Mouse (Mus musculus): ENCODE measurements around the gene Zdbf2. TPM values are rescaled to one million over a fixed set of nuclear protein-coding genes. Genes with fewer than 3 reads are reported as not detected.

Gene Zdbf2
- total and polyA plus RNA-seq, 3 experiments = 0.04 to 0.41 (median 0.29) TPM

- Histone ChIP-seq H3K27ac (no peak overlapping the region), H3K4me1 (ENCODE audit: control insufficient read depth, insufficient read depth, low read length) (no peaks in the 10 kb centered on the region; the same call in 1 of the 2 replicates), H3K79me2 (replicated peaks; ENCODE audit: control insufficient read depth, insufficient read depth, low read length) (no peaks in the 10 kb centered on the region), H3K36me3 (ENCODE audit: control insufficient read depth, insufficient read depth, low read length) (no peaks in the 10 kb centered on the region), H3K9ac (ENCODE audit: low read depth, low read length) (no peak overlapping the region), H3K27me3 (ENCODE audit: control insufficient read depth, insufficient read depth, low read length) (no peaks in the 10 kb centered on the region; the same call in 1 of the 2 replicates), H3K4me3 (no peak overlapping the region)
- TF ChIP-seq EP300 (IDR thresholded peaks at IDR 0.05; ENCODE audit: insufficient read depth, low read depth, low read length) (no peak), CTCF (IDR thresholded peaks at IDR 0.05) (no peak), POLR2A (IDR thresholded peaks at IDR 0.05; ENCODE audit: insufficient read depth, low read depth, low read length) (no peak)
- 71% methylated on average over 8 of the region's 8 CpGs for WGBS
- no peak for DNase-seq
- intact Hi-C loops (cut with DNase I) = loop anchor here (5.0 kb wide), 1 partner anchor 57 kb away; no protein-coding TSS in a partner anchor
Measured at GRCm38 (mm10) chr1:63239751-63240150, 33.3 kb upstream of the Zdbf2 start.

- DNase-seq = no peak
- Histone ChIP-seq H3K27me3 (ENCODE audit: control insufficient read depth, insufficient read depth, low read length) (peaks cover 10% of the 10 kb centered on the region), H3K27ac (no peak overlapping the region), H3K79me2 (replicated peaks; ENCODE audit: control insufficient read depth, insufficient read depth, low read length) (no peaks in the 10 kb centered on the region), H3K36me3 (ENCODE audit: control insufficient read depth, insufficient read depth, low read length) (no peaks in the 10 kb centered on the region), H3K4me1 (ENCODE audit: control insufficient read depth, insufficient read depth, low read length) (no peaks in the 10 kb centered on the region), H3K4me3 (no peak overlapping the region), H3K9ac (ENCODE audit: low read depth, low read length) (no peak overlapping the region)
- intact Hi-C loops (cut with DNase I) = no loop called here
- 45% methylated on average over 4 of the region's 4 CpGs for WGBS
- TF ChIP-seq CTCF (IDR thresholded peaks at IDR 0.05) (no peak), POLR2A (IDR thresholded peaks at IDR 0.05; ENCODE audit: insufficient read depth, low read depth, low read length) (no peak), EP300 (IDR thresholded peaks at IDR 0.05; ENCODE audit: insufficient read depth, low read depth, low read length) (no peak)
Measured at GRCm38 (mm10) chr1:63243854-63244253, 29.2 kb upstream of the Zdbf2 start.

- Histone ChIP-seq H3K4me1 (ENCODE audit: control insufficient read depth, insufficient read depth, low read length) (no peaks in the 10 kb centered on the region), H3K27me3 (ENCODE audit: control insufficient read depth, insufficient read depth, low read length) (peaks cover 19% of the 10 kb centered on the region), H3K36me3 (ENCODE audit: control insufficient read depth, insufficient read depth, low read length) (no peaks in the 10 kb centered on the region), H3K79me2 (replicated peaks; ENCODE audit: control insufficient read depth, insufficient read depth, low read length) (no peaks in the 10 kb centered on the region), H3K27ac (no peak overlapping the region), H3K4me3 (no peak overlapping the region), H3K9ac (ENCODE audit: low read depth, low read length) (no peak overlapping the region)
- no peak for DNase-seq
- intact Hi-C loops (cut with DNase I) = no loop called here
- TF ChIP-seq POLR2A (IDR thresholded peaks at IDR 0.05; ENCODE audit: insufficient read depth, low read depth, low read length) (no peak), EP300 (IDR thresholded peaks at IDR 0.05; ENCODE audit: insufficient read depth, low read depth, low read length) (no peak)
- 7% methylated on average over 16 of the region's 16 CpGs for WGBS
Measured at GRCm38 (mm10) chr1:63246862-63247521, 26.1 kb upstream of the Zdbf2 start.

GRCm38 (mm10) chr1:63247831-63248359, 25.2 kb upstream of the Zdbf2 start:
- intact Hi-C loops (cut with DNase I) = no loop called here
- Histone ChIP-seq H3K9ac (ENCODE audit: low read depth, low read length) (no peak overlapping the region), H3K27me3 (ENCODE audit: control insufficient read depth, insufficient read depth, low read length) (peaks cover 24% of the 10 kb centered on the region), H3K79me2 (replicated peaks; ENCODE audit: control insufficient read depth, insufficient read depth, low read length) (no peaks in the 10 kb centered on the region), H3K4me1 (ENCODE audit: control insufficient read depth, insufficient read depth, low read length) (no peaks in the 10 kb centered on the region), H3K27ac (no peak overlapping the region), H3K36me3 (ENCODE audit: control insufficient read depth, insufficient read depth, low read length) (no peaks in the 10 kb centered on the region), H3K4me3 (no peak overlapping the region)
- TF ChIP-seq EP300 (IDR thresholded peaks at IDR 0.05; ENCODE audit: insufficient read depth, low read depth, low read length) (no peak), POLR2A (IDR thresholded peaks at IDR 0.05; ENCODE audit: insufficient read depth, low read depth, low read length) (no peak), CTCF (IDR thresholded peaks at IDR 0.05) (no peak)
- 6% methylated on average over 18 of the region's 18 CpGs for WGBS
- DNase-seq = no peak

- WGBS = 4% methylated on average over 44 of the region's 44 CpGs
- peak in 1 of 2 experiments; percentile 45 for DNase-seq
Measured at GRCm38 (mm10) chr1:63248360-63248851, 24.7 kb upstream of the Zdbf2 start.

GRCm38 (mm10) chr1:63249261-63249660, 23.8 kb upstream of the Zdbf2 start:
- no peak for TF ChIP-seq POLR2A (IDR thresholded peaks at IDR 0.05; ENCODE audit: insufficient read depth, low read depth, low read length)
- no peak for TF ChIP-seq CTCF (IDR thresholded peaks at IDR 0.05)
- TF ChIP-seq EP300 (IDR thresholded peaks at IDR 0.05; ENCODE audit: insufficient read depth, low read depth, low read length) = no peak
- no peak for DNase-seq
- Histone ChIP-seq H3K4me1 (ENCODE audit: control insufficient read depth, insufficient read depth, low read length) (no peaks in the 10 kb centered on the region), H3K9ac (ENCODE audit: low read depth, low read length) (no peak overlapping the region), H3K27me3 (ENCODE audit: control insufficient read depth, insufficient read depth, low read length) (peaks cover 26% of the 10 kb centered on the region), H3K79me2 (replicated peaks; ENCODE audit: control insufficient read depth, insufficient read depth, low read length) (no peaks in the 10 kb centered on the region), H3K4me3 (no peak overlapping the region), H3K27ac (no peak overlapping the region), H3K36me3 (ENCODE audit: control insufficient read depth, insufficient read depth, low read length) (no peaks in the 10 kb centered on the region)
- intact Hi-C loops (cut with DNase I) = no loop called here
- WGBS = 46% methylated on average over 4 of the region's 4 CpGs

More at GRCm38 (mm10) chr1:63248360-63248851, 24.7 kb upstream of the Zdbf2 start:
- Histone ChIP-seq H3K27me3 (ENCODE audit: control insufficient read depth, insufficient read depth, low read length) (peaks cover 26% of the 10 kb centered on the region), H3K79me2 (replicated peaks; ENCODE audit: control insufficient read depth, insufficient read depth, low read length) (no peaks in the 10 kb centered on the region), H3K36me3 (ENCODE audit: control insufficient read depth, insufficient read depth, low read length) (no peaks in the 10 kb centered on the region), H3K4me1 (ENCODE audit: control insufficient read depth, insufficient read depth, low read length) (no peaks in the 10 kb centered on the region), H3K4me3 (no peak overlapping the region), H3K9ac (ENCODE audit: low read depth, low read length) (no peak overlapping the region), H3K27ac (no peak overlapping the region)
- TF ChIP-seq CTCF (IDR thresholded peaks at IDR 0.05) = no peak
- no peak for TF ChIP-seq POLR2A (IDR thresholded peaks at IDR 0.05; ENCODE audit: insufficient read depth, low read depth, low read length)
- TF ChIP-seq EP300 (IDR thresholded peaks at IDR 0.05; ENCODE audit: insufficient read depth, low read depth, low read length) = no peak
- intact Hi-C loops (cut with DNase I) = no loop called here

Measured in heart, adult 2 months (tissue).